Mouse (Mus musculus) midbrain, embryonic 11.5 days (tissue): ENCODE results near the gene Thsd4. TPM values are rescaled to one million over a fixed set of nuclear protein-coding genes. Genes with fewer than 3 reads are reported as not detected.

Source experiments
- ATAC-seq: fragments of 200-750 bp; cut with Nextera tagmentation; 2 replicates; pipeline ENCODE4 v1.8.0; 2017; ENCODE audit warnings: moderate TSS enrichment, moderate library complexity; ENCODE audit not compliant: low FRiP score
- DNase-seq: peaks from one replicate; pipeline ENCODE4 v3.0.0; 2015; ENCODE audit warnings: low spot score; ENCODE audit errors: missing footprints
- H3K27ac ChIP-seq: fragments of 300-500 bp; sonication (generic); 2 replicates; pipeline ENCODE4 v1.5.1; 2014; ENCODE audit warnings: low read depth, low read length
- H3K27me3 ChIP-seq: fragments of 300-500 bp; sonication (generic); 2 replicates; pipeline ENCODE4 v1.6.1; 2014; ENCODE audit warnings: mild to moderate bottlenecking, low read length, moderate library complexity, mixed read lengths; ENCODE audit not compliant: control insufficient read depth, insufficient read depth
- H3K36me3 ChIP-seq: fragments of 300-500 bp; sonication (generic); 2 replicates; pipeline ENCODE4 v1.6.1; 2014; ENCODE audit warnings: mild to moderate bottlenecking, low read length, moderate library complexity, mixed read lengths; ENCODE audit not compliant: control insufficient read depth, insufficient read depth
- H3K4me1 ChIP-seq: fragments of 300-500 bp; sonication (generic); 2 replicates; pipeline ENCODE4 v1.6.1; 2014; ENCODE audit warnings: low read length; ENCODE audit not compliant: control insufficient read depth, insufficient read depth
- H3K4me2 ChIP-seq: fragments of 300-500 bp; sonication (generic); 2 replicates; pipeline ENCODE4 v1.6.1; 2014; ENCODE audit warnings: mild to moderate bottlenecking, moderate library complexity
- H3K4me3 ChIP-seq: fragments of 300-500 bp; sonication (generic); 2 replicates; pipeline ENCODE4 v1.5.1; 2014; ENCODE audit warnings: low read depth, low read length
- H3K9ac ChIP-seq: fragments of 300-500 bp; sonication (generic); 2 replicates; pipeline ENCODE4 v1.6.1; 2014; ENCODE audit warnings: low read length
- H3K9me3 ChIP-seq: fragments of 300-500 bp; sonication (generic); 2 replicates; pipeline ENCODE4 v1.6.1; 2016; ENCODE audit warnings: low read length; ENCODE audit not compliant: control insufficient read depth
- WGBS: fragments of 180-500 bp; shearing (Covaris S2); extraction: QIAGEN DNeasy Blood & Tissue Kit; methylation state at CpG from one replicate; pipeline ENCODE4 v1.1.7; 2014; 5-methylcytosine and 5-hydroxymethylcytosine counted together
- polyA plus RNA-seq: library from polyadenylated mRNA; unstranded; fragments of >200 nt; fragmentation: Nextera tagmentation; extraction: Ambion mirVana; gene quantifications from 2 replicates; pipeline ENCODE4 v1.2.1, GENCODE M21; 2014

The Thsd4 gene
- polyA plus RNA-seq, 1 experiment from 2014 or later = 6.4 TPM

GRCm38 (mm10) chr9:60405777-60406176, 116.1 kb downstream of the Thsd4 start:
- no peak overlapping the region for H3K9ac ChIP-seq
- no peak overlapping the region for H3K27ac ChIP-seq
- ATAC-seq (no peak), DNase-seq (no peak)
- no peaks in the 10 kb centered on the region for H3K9me3 ChIP-seq
- no peaks in the 10 kb centered on the region for H3K27me3 ChIP-seq
- no peak overlapping the region for H3K4me3 ChIP-seq
- WGBS = 73% methylated on average over 7 of the region's 7 CpGs
- H3K4me1 ChIP-seq = peaks cover 4% of the 10 kb centered on the region; the same call in 1 of the 2 replicates
- H3K4me2 ChIP-seq = no peak overlapping the region
- no peaks in the 10 kb centered on the region for H3K36me3 ChIP-seq

- H3K4me3 ChIP-seq = no peak overlapping the region
- no peak for ATAC-seq
- no peaks in the 10 kb centered on the region for H3K9me3 ChIP-seq
- H3K27ac ChIP-seq = no peak overlapping the region
- no peaks in the 10 kb centered on the region for H3K27me3 ChIP-seq
- no peak for DNase-seq
- 88% methylated on average over 6 of the region's 6 CpGs for WGBS
- peaks cover 6% of the 10 kb centered on the region for H3K4me1 ChIP-seq
- H3K36me3 ChIP-seq = no peaks in the 10 kb centered on the region
- H3K4me2 ChIP-seq = no peak overlapping the region
- H3K9ac ChIP-seq = no peak overlapping the region
Observed at GRCm38 (mm10) chr9:60402681-60403080, 119.2 kb downstream of the Thsd4 start.

- H3K4me2 ChIP-seq = no peak overlapping the region
- no peaks in the 10 kb centered on the region for H3K9me3 ChIP-seq
- H3K4me3 ChIP-seq = no peak overlapping the region
- no peaks in the 10 kb centered on the region for H3K36me3 ChIP-seq
- no peak for DNase-seq
- no peak overlapping the region for H3K27ac ChIP-seq
- no peak overlapping the region for H3K9ac ChIP-seq
- no peaks in the 10 kb centered on the region for H3K27me3 ChIP-seq
- H3K4me1 ChIP-seq = peaks cover 2% of the 10 kb centered on the region; the same call in 1 of the 2 replicates
- ATAC-seq = no peak
- 96% methylated on average over 8 of the region's 8 CpGs for whole genome bisulfite sequencing
Observed at GRCm38 (mm10) chr9:60400001-60400400, 121.8 kb downstream of the Thsd4 start.

DNA sequence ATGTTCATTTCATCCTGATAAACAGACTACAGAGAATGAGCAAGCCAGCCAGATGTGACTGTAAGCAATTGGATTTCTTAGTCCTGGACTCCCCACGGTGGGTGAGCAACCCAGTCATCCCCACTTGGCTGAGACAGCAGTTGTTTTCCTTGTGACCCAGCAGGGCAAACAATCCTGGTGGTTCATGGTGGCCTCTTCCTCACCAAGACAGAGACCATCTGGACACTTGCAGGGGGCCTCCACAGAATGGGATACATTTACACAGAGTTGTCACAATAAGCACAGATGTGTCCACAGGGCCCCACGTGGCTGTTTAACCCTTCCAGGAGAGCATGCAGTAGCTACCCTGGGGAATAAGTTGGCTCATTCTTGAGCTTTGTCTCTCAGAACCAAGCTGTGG, 123.8 kb downstream of the Thsd4 start:
- Histone ChIP-seq H3K9ac (no peak overlapping the region), H3K27me3 (no peaks in the 10 kb centered on the region), H3K4me1 (peaks cover 2% of the 10 kb centered on the region; the same call in 1 of the 2 replicates), H3K9me3 (no peaks in the 10 kb centered on the region), H3K27ac (no peak overlapping the region), H3K36me3 (no peaks in the 10 kb centered on the region), H3K4me2 (no peak overlapping the region), H3K4me3 (no peak overlapping the region)
- DNase-seq = no peak
- no peak for ATAC-seq
- WGBS = 55% methylated on average over 2 of the region's 2 CpGs

DNA sequence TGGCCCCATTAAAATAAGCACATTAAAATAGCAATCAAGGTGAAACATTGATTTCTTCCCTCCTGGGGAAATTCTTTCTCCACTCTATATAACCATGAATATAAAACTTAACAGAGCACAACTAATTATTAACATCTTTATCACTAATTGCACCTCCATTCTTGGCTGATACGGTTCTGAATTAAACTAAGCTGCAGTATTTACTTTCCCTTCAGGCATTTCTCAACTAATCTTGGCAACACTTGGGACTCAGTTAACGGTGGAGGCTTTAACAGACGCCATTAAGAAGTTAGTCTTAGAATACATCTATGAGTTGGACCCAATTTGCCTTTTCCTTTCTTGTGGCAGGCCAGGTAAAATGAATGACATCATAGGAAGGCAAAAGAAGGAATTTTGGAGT, 125.8 kb downstream of the Thsd4 start:
- Histone ChIP-seq H3K27ac (no peak overlapping the region), H3K9me3 (no peaks in the 10 kb centered on the region), H3K27me3 (no peaks in the 10 kb centered on the region), H3K36me3 (no peaks in the 10 kb centered on the region), H3K4me3 (no peak overlapping the region), H3K4me1 (peaks cover 2% of the 10 kb centered on the region; the same call in 1 of the 2 replicates), H3K4me2 (no peak overlapping the region), H3K9ac (no peak overlapping the region)
- DNase-seq (no peak), ATAC-seq (no peak)
- WGBS = 91% methylated on average over 3 of the region's 3 CpGs

- H3K4me3 ChIP-seq = no peak overlapping the region
- DNase-seq = no peak
- no peak overlapping the region for H3K9ac ChIP-seq
- WGBS = 91% methylated on average over 4 of the region's 4 CpGs
- no peaks in the 10 kb centered on the region for H3K36me3 ChIP-seq
- H3K9me3 ChIP-seq = no peaks in the 10 kb centered on the region
- H3K27ac ChIP-seq = no peak overlapping the region
- no peak overlapping the region for H3K4me2 ChIP-seq
- H3K4me1 ChIP-seq = peaks cover under 1% of the 10 kb centered on the region; the same call in 1 of the 2 replicates
- no peak for ATAC-seq
- H3K27me3 ChIP-seq = no peaks in the 10 kb centered on the region
Observed at GRCm38 (mm10) chr9:60392916-60393315, 128.9 kb downstream of the Thsd4 start.

- DNase-seq = no peak
- Histone ChIP-seq H3K4me2 (no peak overlapping the region), H3K4me3 (no peak overlapping the region), H3K9ac (no peak overlapping the region), H3K4me1 (no peaks in the 10 kb centered on the region), H3K27me3 (no peaks in the 10 kb centered on the region), H3K9me3 (no peaks in the 10 kb centered on the region), H3K27ac (no peak overlapping the region), H3K36me3 (no peaks in the 10 kb centered on the region)
- ATAC-seq = no peak
- WGBS = 52% methylated on average over 6 of the region's 6 CpGs
Observed at GRCm38 (mm10) chr9:60384751-60385150, 137.1 kb downstream of the Thsd4 start.

- H3K27ac ChIP-seq = no peak overlapping the region
- WGBS = 69% methylated on average over 4 of the region's 4 CpGs
- no peaks in the 10 kb centered on the region for H3K27me3 ChIP-seq
- DNase-seq (no peak), ATAC-seq (no peak)
- no peaks in the 10 kb centered on the region for H3K4me1 ChIP-seq
- no peak overlapping the region for H3K4me2 ChIP-seq
- H3K36me3 ChIP-seq = no peaks in the 10 kb centered on the region
- H3K4me3 ChIP-seq = no peak overlapping the region
- no peak overlapping the region for H3K9ac ChIP-seq
- H3K9me3 ChIP-seq = no peaks in the 10 kb centered on the region
Observed at GRCm38 (mm10) chr9:60382941-60383340, 138.9 kb downstream of the Thsd4 start.

- ATAC-seq = no peak
- Histone ChIP-seq H3K4me1 (no peaks in the 10 kb centered on the region), H3K27me3 (no peaks in the 10 kb centered on the region), H3K36me3 (no peaks in the 10 kb centered on the region), H3K9me3 (no peaks in the 10 kb centered on the region), H3K4me2 (no peak overlapping the region), H3K27ac (no peak overlapping the region), H3K9ac (no peak overlapping the region), H3K4me3 (no peak overlapping the region)
- 82% methylated on average over 4 of the region's 4 CpGs for WGBS
- DNase-seq = no peak
Observed at GRCm38 (mm10) chr9:60382526-60382925, 139.3 kb downstream of the Thsd4 start.

GRCm38 (mm10) chr9:60381010-60381409, 140.8 kb downstream of the Thsd4 start:
- H3K4me1 ChIP-seq = no peaks in the 10 kb centered on the region

More at GRCm38 (mm10) chr9:60381010-60381409, 140.8 kb downstream of the Thsd4 start:
- H3K27ac ChIP-seq = no peak overlapping the region
- DNase-seq = no peak
- H3K4me2 ChIP-seq = no peak overlapping the region
- H3K36me3 ChIP-seq = no peaks in the 10 kb centered on the region
- H3K4me3 ChIP-seq = no peak overlapping the region
- ATAC-seq = no peak
- H3K27me3 ChIP-seq = no peaks in the 10 kb centered on the region
- no peak overlapping the region for H3K9ac ChIP-seq
- no peaks in the 10 kb centered on the region for H3K9me3 ChIP-seq
- WGBS = 84% methylated on average over 2 of the region's 2 CpGs
